Mouse (Mus musculus) layer of hippocampus, postnatal 25 days (tissue): ENCODE measurements around the gene Ezr. TPM values are rescaled to one million over a fixed set of nuclear protein-coding genes. Genes with fewer than 3 reads are reported as not detected.

Experiments
- DNase-seq, 2 experiments: peaks; one replicate each; pipeline ENCODE4 v3.0.0; 2022; ENCODE audit warnings: mixed read lengths in 2 of 2, low spot score in 1 of 2; ENCODE audit errors: extremely low spot score in 1 of 2
- total RNA-seq, 2 experiments: library from RNA; stranded (reverse); gene quantifications; 2 replicates each; pipeline ENCODE4 v1.2.3; 2021

The Ezr gene
- total RNA-seq, 2 experiments from 2014 or later = 48.4 to 48.7 TPM

- no peak for DNase-seq
Observed at GRCm38 (mm10) chr17:6771661-6772489, 10.7 kb downstream of the Ezr start.

- DNase-seq = no peak
Observed at GRCm38 (mm10) chr17:6769602-6770001, 13.0 kb downstream of the Ezr start.

- no peak for DNase-seq
Observed at GRCm38 (mm10) chr17:6768301-6768788, 14.2 kb downstream of the Ezr start.

- no peak for DNase-seq
Observed at GRCm38 (mm10) chr17:6767771-6768170, 14.8 kb downstream of the Ezr start.

GRCm38 (mm10) chr17:6766823-6767222, 15.8 kb downstream of the Ezr start:
- DNase-seq = no peak

GRCm38 (mm10) chr17:6765886-6766285, 16.7 kb downstream of the Ezr start:
- no peak for DNase-seq

GRCm38 (mm10) chr17:6764730-6765129, 17.9 kb downstream of the Ezr start:
- DNase-seq = no peak

- DNase-seq = no peak
Observed at GRCm38 (mm10) chr17:6764227-6764593, 18.4 kb downstream of the Ezr start.

- DNase-seq = no peak
Observed at GRCm38 (mm10) chr17:6763513-6764226, 18.9 kb downstream of the Ezr start.

- DNase-seq = no peak
Observed at GRCm38 (mm10) chr17:6759717-6760292, 22.8 kb downstream of the Ezr start.

- no peak for DNase-seq
Observed at GRCm38 (mm10) chr17:6758845-6759244, 23.7 kb downstream of the Ezr start.

- DNase-seq = no peak
Observed at GRCm38 (mm10) chr17:6757902-6758301, 24.7 kb downstream of the Ezr start.

GRCm38 (mm10) chr17:6755873-6756272, 26.7 kb downstream of the Ezr start:
- no peak for DNase-seq

- DNase-seq = no peak
Observed at GRCm38 (mm10) chr17:6755176-6755575, 27.4 kb downstream of the Ezr start.

GRCm38 (mm10) chr17:6752375-6752774, 30.2 kb downstream of the Ezr start:
- no peak for DNase-seq

GRCm38 (mm10) chr17:6751221-6751859, 31.2 kb downstream of the Ezr start:
- DNase-seq = no peak

GRCm38 (mm10) chr17:6748779-6749464, 33.7 kb downstream of the Ezr start:
- no peak for DNase-seq

GRCm38 (mm10) chr17:6747478-6747877, 35.1 kb downstream of the Ezr start:
- DNase-seq = no peak

- DNase-seq = no peak
Observed at GRCm38 (mm10) chr17:6746452-6747231, 35.9 kb downstream of the Ezr start.
